Mouse (Mus musculus): ENCODE measurements around the gene Mical2.

Mical2 gene

GRCm38 (mm10) chr7:112400175-112400574 lies 174.5 kb downstream of the Mical2 start:
- peak; percentile 57 for DNase-seq (ENCODE audit: low spot score)

DNA sequence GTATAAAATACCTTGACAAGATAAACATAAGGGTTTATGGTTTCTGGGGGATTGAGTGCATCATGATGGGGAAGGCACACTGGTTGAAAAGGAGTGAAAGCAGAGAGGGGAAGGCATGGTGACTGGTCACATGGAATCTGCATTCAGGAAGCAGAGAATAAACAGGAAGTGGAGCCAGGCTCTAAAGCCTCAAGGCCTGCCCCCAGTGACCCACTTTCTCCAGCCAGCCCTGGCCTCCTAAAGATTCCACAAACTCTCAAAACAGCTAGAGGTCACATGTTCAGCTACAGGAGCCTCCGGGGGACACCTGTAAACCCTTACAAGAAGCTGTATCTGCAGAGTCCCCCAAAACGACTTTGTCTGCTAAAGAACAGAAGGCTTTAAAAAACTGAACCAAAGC lies 179.4 kb downstream of the Mical2 start:
- DNase-seq (ENCODE audit: low spot score): no peak

DNA sequence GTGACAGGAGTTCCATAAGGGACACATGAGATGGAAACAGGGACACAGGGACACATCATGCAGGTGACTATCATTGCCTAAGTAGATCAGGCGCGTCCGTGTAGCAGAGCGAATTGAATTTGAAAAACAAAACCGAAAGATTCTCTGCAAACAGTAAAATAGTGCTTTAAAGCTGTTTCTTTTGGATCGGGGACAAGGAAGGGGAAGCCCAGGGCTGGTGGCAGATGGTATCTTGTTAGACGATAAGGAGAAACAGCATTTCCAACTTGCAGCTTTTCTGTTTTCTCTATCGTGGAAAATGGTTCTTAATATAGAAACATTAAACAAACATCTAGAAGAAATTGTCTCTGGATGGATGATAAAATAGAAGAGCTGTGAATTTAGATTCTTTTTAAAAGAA lies 179.9 kb downstream of the Mical2 start:
- DNase-seq (ENCODE audit: low spot score): peak; percentile 42

GRCm38 (mm10) chr7:112407597-112407996 lies 181.9 kb downstream of the Mical2 start:
- DNase-seq (ENCODE audit: low spot score): peak; percentile 55

DNA sequence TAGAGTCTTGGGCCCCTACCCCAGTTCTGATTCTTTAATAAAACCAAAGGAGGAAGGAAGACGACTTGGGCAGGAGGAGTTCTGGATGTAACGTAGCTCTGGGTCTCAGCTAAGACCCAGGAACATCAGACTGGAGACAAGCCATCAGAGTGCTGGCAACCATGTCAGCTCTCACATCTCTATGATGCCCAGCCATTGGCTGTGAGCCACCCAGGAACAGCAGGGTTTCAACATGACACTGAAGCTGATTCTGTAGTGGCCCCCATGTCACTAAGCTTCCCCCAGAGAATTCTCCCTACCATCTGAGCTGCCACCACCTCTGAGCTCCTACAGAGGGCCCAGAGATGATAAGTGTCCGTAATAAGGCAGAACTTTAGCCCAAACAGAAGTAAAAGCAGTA lies 184.3 kb downstream of the Mical2 start:
- DNase-seq (ENCODE audit: low spot score): no peak

- DNase-seq (ENCODE audit: low spot score): no peak
These were observed 187.6 kb downstream of the Mical2 start for GRCm38 (mm10) chr7:112413286-112413685.

- DNase-seq (ENCODE audit: low spot score): no peak
These were observed 190.4 kb downstream of the Mical2 start for GRCm38 (mm10) chr7:112416058-112416526.

DNA sequence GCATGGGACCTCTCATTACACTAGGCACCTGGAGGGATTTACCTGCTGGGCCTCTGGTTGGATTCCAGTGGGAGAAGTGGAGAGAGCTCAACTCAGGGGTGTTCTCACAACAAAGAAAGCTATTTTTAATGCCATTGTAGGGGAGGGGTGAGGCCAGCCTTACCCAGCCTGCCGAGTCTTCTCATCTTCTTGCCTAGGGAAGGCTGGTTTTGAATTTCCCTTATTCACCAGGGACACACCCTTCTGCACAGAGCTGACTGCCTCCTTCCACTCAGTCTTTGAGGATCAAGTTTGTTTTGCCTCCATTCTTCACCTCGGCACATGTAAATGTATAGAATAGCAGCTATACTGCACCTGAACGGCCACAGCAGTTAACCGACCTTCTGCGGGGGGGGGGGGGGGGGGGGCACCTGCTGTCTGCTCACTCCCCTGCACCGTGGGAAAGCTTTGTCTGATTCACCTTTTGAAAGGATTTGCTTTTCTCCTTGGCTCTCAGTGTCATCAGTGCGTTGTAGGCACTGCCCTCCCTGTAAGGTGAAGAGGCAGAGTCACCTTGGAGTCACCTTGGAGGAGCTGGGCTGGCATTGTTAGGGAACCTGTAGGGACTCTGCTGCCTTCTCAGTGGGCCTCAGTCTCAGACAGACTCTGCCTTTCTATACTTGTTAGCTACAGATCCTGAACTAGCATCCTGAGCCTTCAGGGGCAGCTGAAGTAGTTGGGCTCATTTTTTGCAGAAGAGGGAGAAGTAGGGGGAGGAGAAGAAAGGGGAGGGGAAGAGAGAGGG lies 191.3 kb downstream of the Mical2 start:
- DNase-seq (ENCODE audit: low spot score): no peak

DNA sequence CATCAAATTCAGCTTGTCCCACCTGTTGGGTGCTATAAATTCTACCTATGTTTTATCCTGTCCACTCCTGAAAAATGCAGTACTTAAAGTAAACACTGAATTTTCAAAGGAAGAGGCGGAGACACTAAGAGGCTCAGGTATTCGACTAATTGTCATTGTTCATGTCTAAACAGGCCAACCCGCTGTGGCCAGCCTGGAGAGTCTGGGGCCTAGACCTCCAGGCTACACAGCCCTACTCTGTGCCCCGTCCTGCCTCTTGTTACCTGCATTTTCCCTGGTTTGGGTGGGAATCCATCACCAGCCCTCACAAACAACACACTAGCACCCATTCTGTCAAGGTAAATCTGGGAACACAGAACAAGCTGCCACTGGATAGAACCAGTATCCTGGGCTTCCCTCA lies 191.9 kb downstream of the Mical2 start:
- DNase-seq (ENCODE audit: low spot score): no peak

GRCm38 (mm10) chr7:112423438-112423837 lies 197.8 kb downstream of the Mical2 start:
- no peak for DNase-seq (ENCODE audit: low spot score)

- DNase-seq (ENCODE audit: low spot score): no peak
These were observed 201.2 kb downstream of the Mical2 start for GRCm38 (mm10) chr7:112426811-112427210.

DNA sequence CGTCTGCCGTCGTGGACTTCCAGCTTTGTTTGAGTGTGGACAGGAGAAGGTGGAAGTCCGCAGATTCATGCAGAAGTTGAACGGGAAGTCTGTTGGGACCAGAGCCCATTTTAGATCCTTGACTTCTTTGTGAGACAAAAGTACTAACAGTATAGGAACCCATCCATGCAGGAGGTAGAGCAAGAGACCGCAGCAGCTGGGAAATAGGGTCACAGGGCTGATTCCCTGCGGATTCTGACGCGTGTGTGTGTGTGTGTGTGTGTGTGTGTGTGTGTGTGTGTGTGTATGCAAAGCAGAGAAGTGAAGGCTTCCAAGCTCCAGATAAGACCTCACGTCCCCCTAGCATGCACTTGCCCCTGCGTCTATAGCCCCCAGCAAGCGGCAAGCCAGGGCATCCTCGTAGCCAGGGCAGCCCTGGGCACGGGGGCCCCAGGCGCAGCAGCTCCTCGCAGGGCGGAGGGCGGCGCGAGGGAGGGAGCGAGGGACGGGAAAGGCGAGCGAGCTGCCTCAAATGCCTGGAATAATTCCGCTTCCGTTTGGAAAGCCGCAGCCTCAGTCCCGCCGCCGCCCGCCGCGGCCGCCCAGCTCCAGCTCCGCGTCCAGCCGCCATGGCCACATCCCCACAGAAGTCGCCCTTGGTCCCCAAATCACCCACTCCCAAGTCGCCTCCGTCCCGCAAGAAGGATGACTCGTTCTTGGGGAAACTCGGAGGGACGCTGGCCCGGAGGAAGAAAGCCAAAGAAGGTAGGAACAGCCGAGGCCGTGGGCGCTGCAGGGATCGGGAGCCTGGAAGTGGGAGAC lies 201.9 kb downstream of the Mical2 start, which contains the start of gene Parva:
Gene Parva, plus strand, starts transcription at position 149 of the 801 bp plus-strand sequence.
- peak; percentile 18 for DNase-seq (ENCODE audit: low spot score)

GRCm38 (mm10) chr7:112428158-112428535 lies 202.5 kb downstream of the Mical2 start:
- DNase-seq (ENCODE audit: low spot score): peak; percentile 58

GRCm38 (mm10) chr7:112439846-112440245 lies 214.2 kb downstream of the Mical2 start:
- no peak for DNase-seq (ENCODE audit: low spot score)

DNA sequence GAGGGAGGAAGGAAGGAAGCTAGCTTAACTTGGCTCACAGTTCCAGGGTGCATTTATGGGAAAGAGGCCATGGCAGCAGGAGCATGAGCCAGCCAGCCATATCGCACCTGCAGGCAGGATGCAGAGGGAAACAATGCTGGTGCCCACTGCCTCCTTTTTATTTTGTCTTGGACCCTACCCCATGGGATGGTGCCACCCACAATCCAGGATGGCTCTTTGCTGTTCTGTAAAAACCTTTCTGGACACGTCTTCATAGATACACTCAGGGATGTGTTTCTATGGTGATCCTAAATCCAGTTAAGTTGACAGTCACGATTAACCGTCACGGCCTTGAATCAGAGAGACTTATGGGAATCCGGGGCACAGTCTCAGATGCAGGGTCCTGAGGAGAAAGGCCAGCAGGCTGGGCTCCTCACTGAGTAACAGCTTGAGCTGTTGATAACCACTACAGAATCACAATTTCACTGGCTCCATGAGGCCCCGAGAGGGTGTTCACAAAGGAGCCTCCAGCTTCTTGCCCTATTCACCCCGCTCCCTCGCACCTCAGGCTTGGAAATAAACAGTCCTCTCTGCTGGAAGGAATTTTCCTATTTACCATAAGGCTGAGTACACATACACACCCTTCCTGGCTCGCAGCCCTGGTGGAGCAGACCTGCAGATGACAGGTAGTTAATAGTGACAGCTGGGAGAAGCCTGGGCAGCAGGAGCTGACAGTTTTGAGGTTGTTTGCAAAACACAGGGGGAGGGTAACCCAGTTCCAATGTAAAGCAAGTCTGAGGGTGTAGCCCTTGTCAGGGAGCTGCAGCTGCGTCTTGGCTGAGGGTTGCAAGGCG lies 218.7 kb downstream of the Mical2 start:
- no peak for DNase-seq (ENCODE audit: low spot score)

- no peak for DNase-seq (ENCODE audit: low spot score)
These were observed 219.3 kb downstream of the Mical2 start for GRCm38 (mm10) chr7:112444985-112445367.

DNA sequence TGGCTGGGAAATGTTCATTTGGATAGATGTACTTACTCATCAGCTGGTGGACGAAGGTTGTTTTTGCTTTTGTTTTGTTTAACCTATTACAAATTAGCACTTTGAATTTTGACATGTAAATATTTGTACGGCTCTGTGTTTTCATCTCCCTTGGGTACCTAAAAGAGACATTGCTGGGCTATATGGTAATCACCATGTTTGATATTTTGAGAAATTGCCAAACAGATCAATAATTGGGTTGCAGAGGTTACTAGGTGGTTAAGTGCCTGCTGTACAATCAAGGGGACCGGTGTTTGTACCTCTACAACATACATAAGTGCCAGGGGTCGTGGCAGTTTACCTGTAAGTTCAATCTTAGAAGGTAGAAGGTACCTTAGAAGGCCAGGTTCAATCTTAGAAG lies 220.8 kb downstream of the Mical2 start:
- DNase-seq (ENCODE audit: low spot score): no peak

GRCm38 (mm10) chr7:112449954-112450700 lies 224.5 kb downstream of the Mical2 start:
- DNase-seq (ENCODE audit: low spot score): no peak

DNA sequence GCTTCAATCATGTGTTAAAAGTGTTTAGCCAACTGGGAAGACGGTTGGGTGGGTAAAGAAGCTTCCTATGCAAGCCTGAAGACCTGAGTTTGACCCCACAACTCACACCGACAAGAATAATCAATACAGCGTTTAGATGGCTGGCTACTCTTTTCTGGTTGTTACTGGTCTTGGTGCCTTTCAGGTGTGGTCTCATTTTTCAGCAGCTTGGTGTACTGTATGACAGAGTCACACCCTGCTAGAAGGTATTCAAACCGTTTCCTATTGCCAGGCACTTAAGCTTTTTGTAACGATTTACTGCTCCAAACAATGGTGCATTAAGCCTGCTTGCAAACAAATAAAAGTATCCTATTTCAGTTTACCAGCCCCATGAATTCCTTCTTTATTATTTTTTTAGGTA lies 226.8 kb downstream of the Mical2 start:
- no peak for DNase-seq (ENCODE audit: low spot score)

GRCm38 (mm10) chr7:112453805-112454214 lies 228.2 kb downstream of the Mical2 start:
- no peak for DNase-seq (ENCODE audit: low spot score)

GRCm38 (mm10) chr7:112454380-112454779 lies 228.7 kb downstream of the Mical2 start:
- no peak for DNase-seq (ENCODE audit: low spot score)

- DNase-seq (ENCODE audit: low spot score): no peak
These were observed 229.3 kb downstream of the Mical2 start for GRCm38 (mm10) chr7:112454951-112455350.

Data from layer of hippocampus, adult 11-12 months (tissue).